Mouse (Mus musculus) retina, postnatal 7 days (tissue): ENCODE data around the gene Pdik1l.
"Not testable (repeated sequence)": the region's sequence is repeated elsewhere in the genome, so short reads cannot be mapped to it uniquely, and the experiment has no call there.

Experiments used
- DNase-seq: peaks from one replicate; pipeline ENCODE4 v3.0.0-alpha.2; 2012; ENCODE audit warnings: low read depth, low spot score

Gene Pdik1l

DNA sequence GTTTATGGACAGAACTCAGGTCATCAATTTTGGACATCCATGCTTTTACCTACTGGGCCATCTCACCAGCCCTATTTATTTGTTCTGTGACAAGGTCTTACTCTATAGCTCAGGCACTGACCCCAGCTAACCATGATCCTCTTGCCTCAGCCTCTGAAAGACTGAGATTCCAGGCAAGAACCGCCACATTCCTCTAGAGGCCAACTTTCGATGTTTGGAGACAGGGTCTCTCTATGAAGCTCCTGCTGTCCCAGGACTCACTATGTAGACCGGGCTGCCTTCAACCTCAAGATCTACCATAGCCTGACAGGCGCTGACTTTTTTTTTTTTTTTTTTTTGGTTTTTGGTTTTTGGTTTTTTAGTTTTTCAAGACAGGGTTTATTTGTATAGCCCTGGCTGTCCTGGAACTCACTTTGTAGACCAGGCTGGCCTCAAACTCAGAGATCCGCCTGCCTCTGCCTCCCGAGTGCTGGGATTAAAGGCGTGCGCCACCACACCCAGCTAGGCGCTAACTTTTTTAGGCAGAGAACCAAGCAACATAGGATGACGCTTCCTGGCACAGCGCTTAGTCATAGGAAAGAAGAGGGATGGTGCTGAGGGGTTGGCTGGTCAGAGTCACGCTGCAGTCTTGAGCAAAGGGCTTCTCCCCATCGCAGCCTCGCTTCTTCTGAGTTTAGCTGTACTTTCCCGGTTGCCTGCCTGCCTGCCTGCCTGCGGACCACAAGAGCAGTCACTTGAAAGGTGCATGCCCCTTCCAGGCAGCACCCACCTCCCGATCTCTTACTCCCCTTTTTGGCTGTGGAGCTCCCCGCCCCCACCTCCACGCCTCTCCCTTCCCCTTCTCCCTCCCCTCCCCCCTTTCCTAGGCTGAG, 11.2 kb upstream of the Pdik1l start:
- DNase-seq = no peak

- no peak for DNase-seq
These were observed 9.7 kb upstream of the Pdik1l start for GRCm38 (mm10) chr4:134297369-134297768.

- DNase-seq = no peak
These were observed 8.8 kb upstream of the Pdik1l start for GRCm38 (mm10) chr4:134296523-134296922.

DNA sequence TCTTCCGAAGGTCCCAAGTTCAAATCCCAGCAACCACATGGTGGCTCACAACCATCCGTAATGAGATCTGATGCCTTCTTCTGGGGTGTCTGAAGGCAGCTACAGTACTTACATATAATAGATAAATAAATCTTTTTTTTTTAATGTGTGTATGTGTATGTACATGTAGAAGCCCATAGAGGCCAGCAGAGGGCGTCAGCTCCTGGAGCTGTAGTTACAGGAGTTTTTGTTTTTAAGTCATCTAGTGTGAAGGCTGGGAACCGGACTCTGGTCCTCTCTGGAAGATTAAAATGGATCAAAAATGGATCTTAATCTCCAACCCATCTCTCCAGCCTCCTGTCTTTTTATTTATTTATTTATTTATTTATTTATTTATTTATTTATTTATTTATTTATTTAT, 8.4 kb upstream of the Pdik1l start:
- not testable (repeated sequence) for DNase-seq

GRCm38 (mm10) chr4:134293692-134294163, 6.0 kb upstream of the Pdik1l start:
- DNase-seq = no peak

DNA sequence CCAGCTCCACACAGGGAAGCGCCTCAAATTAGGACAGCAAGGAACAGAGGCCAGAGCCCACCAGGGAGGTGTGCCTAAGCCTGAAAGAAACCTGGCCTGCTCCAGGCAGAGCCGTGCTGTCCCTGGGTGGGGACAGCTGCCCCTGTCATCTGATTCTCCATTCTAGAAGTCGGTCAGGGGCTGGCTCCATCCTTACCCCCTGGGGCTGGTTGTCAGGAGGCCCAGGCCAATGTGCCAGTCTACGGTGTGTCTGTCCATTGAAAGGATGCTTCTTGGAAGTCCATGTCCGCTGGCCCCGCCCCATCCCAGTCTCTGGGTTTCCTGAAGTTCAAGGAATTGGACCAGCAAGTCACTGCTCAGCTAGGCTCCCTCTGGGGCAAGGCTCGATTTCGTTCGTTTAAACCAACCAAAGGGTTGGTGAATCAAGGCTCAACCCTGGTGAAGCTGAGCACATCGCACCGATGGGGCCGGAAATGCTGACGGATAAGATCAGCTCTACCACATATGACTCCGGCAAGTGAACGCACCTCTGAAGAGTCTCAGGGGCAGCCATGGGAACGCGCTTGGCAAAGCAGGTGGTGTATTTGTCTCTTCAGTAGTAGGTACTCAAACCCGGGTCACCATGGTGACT, 5.5 kb upstream of the Pdik1l start:
- DNase-seq = no peak

DNA sequence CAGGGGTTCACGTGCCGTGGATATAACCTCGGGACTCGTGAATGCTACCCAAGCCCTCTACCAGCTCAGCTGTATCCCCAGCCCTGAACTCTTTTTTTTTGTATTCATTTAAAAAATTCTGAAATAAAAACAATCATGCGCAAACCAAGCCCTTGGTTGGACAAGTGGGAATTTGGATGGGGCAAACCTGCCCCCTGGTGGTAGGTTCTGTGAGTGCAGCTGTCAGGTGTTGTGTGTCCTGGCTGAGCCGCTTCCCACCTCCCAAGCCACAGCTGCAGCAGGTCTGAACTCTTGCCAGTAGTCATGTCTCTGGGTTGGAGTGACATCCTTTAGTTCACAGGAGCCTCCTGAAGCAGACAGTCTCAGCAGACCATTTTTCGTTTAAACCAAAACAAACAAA, 4.4 kb upstream of the Pdik1l start:
- DNase-seq = peak; percentile 75

DNA sequence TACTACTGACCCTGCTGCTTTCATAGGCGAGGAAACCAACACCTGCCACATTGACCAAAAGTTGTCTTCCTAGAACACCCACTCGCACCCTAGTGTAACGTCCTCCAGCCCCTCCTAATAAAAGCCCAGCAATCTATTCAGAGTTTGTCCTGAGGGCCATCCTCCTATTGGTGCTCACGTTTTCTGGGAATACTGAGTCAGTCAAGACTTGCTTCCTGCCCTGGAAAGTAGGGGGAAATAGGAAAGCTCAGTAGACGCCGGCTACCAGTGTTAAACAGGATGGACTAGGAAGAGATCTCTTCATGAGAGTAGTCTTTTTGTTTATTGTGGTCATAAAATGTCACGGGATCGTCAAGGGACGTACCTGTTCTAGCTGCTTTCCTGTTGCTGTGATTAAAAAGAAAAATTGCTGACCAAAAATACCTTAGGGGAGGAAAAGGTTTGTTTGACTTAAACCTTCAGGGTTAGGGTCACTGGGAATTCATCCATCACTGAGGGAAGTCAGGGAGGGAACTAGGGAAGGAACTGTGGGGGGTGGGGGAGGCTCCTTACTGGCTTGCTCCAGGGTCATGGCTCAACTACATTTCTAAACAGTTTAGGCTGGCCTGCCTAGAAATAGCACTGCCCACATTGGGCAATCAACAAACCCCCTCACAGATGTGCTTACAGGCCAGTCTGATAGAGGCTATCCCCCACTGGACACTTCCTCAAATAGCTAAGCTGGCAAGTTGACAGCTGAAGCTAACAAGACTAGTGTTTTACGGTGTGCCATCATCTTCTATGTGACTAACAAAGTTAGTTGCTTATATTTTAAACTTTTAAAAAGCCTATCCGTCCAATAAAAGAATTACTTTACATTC, 932 bp upstream of the Pdik1l start:
- no peak for DNase-seq

DNA sequence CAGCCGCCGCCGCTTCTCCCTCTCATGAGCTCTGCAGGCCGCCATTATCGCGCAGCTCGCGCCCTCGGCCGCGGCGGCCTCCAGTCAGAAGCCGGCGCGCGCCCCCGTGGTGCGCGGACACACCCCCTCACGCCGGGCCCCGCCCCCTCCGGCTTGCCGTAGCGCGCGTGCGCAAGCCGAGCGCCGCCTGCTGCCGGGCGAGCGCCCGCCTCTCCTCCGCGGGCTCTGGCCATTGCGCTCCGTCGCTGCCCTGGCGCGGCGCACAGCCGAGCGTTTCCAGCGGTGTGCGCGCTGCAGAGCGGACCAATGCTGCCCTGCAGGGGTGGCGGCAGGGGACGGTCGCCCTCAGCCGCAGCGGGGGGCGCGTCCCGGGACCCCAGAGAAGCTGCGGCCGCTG, 529 bp downstream of the Pdik1l start:
- DNase-seq = peak; percentile 91

DNA sequence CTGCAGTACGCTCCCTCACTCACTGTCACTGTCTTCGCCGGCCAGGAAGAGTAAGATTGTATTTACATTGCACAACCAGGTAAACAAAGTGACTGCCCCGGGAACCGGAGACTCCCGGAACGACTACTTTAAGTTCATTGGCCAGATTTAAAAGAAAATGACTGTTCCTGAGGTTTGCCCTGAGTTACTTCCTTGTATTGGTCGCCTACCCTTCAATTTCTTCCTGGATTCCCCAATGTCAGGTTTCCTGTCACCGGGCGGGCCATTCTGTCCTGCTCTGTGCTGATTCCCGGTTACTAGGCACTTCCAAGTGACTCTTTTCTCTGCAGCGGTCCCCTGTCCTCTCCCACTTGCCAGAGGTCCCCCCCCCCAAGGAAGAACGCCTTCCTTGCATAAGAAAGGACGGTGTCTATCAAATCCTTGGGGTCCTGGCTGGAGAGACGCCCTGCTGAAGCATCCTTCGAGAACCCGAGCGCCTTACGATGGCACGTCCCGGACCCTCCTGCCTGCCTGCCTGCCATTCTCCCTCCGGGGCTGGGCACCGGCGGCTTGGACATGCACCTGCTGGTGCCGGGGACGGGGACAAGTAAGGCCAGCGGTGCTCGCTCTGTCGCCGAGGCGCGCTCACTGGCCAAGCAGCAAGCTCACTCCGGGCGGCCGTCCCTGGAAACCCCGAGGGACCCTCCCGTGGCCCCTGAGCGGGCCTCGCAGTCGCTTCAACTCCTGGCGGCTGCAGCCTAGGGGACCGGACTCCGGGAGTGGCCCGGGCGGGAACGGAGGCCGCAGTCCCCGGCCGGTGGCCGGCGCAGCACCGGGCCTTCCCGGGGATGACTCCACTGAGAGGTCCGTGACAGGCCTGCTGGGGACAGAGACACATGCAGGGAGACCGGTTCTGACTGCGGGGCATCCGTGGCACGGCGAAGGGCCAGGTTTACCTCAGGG, 1.2 kb downstream of the Pdik1l start:
- no peak for DNase-seq

- no peak for DNase-seq
These were observed 2.8 kb downstream of the Pdik1l start for GRCm38 (mm10) chr4:134284942-134285341.

DNA sequence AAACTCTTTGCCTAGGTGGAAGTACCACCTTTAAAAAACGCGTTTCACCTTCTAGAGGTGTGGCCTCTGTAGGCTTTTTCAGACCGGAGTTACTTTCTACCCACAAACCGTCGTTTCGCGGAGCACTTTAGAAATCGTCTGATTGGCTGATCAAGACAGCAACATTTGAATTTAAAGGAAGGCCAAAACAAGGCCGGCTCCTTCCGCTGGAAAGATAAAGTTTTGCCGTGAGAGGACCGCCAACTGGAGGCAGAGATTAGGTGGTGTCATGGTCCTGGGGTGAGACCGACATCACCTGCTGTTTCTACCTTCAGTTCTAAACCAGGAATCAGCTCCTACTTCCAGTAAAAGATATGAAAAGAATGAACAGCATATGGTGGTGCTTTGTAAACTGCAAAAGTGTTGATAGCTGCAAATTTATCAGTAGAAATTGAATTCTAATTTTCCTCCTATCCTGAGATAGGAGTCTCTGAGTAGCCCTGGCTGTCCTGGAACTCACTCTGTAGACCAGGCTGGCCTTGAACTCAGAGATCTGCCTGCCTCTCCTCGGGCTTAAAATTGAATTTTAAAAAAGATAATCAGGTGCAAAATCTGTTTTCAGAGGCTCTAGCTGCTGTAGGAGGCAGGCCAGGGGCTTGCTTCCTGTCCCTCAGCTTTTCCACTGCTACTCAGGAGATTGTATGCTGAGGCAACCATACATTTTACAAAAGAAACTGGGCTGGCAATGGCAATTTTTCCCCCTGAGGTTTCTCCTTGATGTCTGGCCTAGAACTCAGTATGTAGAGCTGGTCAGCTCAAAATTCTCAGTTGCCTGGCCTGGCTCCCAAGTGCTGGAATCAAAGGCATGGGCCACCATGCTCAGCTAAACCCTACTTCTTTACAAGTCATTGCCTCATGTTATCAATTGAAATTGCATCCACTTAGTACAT, 14.0 kb downstream of the Pdik1l start:
- DNase-seq = no peak

DNA sequence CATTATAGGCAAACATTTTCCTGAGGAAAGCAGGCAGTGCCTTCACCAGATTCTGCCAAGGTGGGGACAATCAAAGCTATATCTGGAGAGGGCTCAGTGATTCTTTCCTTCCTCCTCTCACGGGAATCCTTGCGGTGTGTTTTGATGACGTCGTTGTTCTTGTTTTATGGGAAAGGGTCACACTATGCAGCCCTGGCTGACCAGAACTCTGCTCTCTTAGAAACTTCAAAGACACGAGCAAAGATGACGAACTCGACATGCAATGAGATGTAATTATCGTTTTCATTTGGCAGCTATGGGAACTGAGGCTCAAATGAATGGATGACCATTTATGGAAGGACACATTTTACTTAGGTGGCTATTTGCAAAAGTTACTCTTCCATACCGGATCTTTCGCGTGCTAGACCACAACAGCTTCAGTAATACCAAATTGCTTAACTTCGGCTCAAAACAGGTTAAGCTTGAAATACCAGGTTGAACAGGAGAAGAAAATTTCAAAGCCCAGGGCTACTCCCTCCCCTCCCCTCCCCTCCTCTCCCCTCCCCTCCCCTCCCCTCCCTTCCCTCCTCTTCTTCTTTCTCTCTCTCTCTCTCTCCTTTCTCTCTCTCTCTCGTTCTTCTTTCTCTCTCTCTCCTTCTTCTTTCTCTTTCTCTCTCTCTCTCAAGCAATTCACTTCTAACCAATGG, 14.8 kb downstream of the Pdik1l start:
- no peak for DNase-seq

- DNase-seq = no peak
These were observed 15.7 kb downstream of the Pdik1l start for GRCm38 (mm10) chr4:134271979-134272378.

- not testable (repeated sequence) for DNase-seq
These were observed 18.1 kb downstream of the Pdik1l start for GRCm38 (mm10) chr4:134269622-134270021.

- no peak for DNase-seq
These were observed 19.5 kb downstream of the Pdik1l start for GRCm38 (mm10) chr4:134268102-134268655.

DNA sequence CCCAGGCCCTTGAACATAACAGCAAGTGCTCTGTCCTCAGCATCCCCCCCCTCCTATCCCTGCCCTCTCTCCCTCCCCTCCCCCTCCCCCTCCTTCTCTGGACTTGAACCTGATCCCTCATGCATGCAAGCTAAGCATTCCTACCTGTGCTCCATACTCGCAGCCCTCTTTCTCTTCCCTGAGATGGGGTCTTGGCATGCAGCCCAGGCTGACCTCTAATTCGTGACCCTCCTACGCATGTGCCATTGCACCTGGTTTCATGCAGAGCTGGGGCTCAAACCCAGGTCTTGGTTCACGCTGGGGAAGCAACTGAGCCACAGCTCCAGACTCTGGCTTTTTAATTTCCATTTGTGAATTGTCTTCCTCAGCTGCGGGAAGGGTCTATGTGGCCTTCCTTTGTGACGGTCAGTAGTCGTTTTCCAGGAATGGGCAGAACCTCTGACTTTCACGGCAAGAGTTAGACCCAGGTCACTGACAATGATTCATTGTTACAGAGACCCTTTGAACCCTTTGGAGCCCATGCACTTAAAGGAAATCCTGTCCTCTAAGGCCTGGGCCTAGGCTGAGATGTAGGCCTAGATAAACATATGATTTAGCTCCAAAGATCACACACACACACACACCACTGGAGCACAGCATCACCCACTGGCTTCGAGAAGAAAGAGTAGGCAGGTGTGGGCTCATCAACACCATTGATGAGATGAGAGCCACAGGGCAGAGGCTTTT, 21.7 kb downstream of the Pdik1l start:
- DNase-seq = no peak

GRCm38 (mm10) chr4:134263191-134263590, 24.5 kb downstream of the Pdik1l start:
- no peak for DNase-seq
